Mouse (Mus musculus) layer of hippocampus, adult 2 months (tissue): Measurements from ENCODE around the gene Map2k5. TPM values are rescaled to one million over a fixed set of nuclear protein-coding genes. Genes with fewer than 3 reads are reported as not detected.

ENCODE experiments used
- DNase-seq, 2 experiments: peaks; one replicate each; pipeline ENCODE4 v3.0.0; 2022; ENCODE audit warnings: low spot score in 2 of 2
- H3K27ac ChIP-seq: fragments of 200-600 bp; 2 replicates; pipeline ENCODE4 v1.8.1; 2022
- H3K4me3 ChIP-seq: fragments of 200-600 bp; 2 replicates; pipeline ENCODE4 v1.8.1; 2022; ENCODE audit warnings: mild to moderate bottlenecking
- CTCF ChIP-seq: fragments of 200-600 bp; conservative IDR thresholded peaks from 2 replicates; pipeline ENCODE4 v1.8.1; 2022; ENCODE audit warnings: antibody characterized with exemption, mild to moderate bottlenecking, moderate library complexity
- total RNA-seq, 2 experiments: library from RNA; stranded (reverse); gene quantifications; 2 replicates each; pipeline ENCODE4 v1.2.3; 2021

Gene Map2k5
- total RNA-seq, 2 experiments from 2014 or later = 33.2 to 36.1 TPM

DNA sequence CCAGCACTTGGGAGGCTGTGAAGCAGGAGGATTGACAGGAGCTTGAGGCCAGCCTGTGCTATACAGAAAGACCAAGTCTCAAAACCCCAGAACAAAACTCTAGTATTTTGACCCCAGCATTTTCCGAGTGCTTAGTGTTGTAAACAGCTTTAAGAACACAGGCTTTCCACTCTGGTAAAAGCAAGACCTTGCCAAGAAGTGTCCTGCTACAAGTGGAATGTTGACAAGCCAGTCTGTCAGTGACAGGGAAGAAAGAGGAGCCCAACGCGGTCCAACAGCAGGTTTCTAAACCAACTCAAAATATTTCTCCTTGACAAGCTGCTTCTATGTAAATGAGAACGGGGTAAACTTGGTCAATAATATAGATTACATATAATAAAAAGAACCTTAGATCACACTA is 148.6 kb downstream of the Map2k5 start:
- Histone ChIP-seq H3K27ac (no peak overlapping the region), H3K4me3 (no peak overlapping the region)
- no peak for TF ChIP-seq CTCF
- no peak for DNase-seq

DNA sequence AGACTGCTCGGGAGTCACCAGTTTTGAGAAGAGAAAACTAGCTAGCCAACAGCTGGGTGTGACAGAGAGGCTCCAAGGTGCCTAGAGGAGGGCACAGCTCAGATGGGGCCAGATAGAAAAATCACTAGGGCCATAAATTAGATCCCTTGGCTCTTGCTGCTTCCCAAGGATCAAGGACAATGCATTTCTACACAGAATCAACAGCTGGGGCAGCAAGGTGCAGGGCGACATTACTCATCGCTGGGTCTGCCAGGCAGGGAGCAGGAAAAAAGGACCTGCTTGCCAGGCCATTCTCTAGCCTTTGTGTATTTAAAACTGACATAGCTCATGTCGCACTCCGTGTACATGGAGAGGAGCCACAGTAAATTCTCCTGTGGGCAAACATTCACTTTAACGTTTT is 155.5 kb downstream of the Map2k5 start:
- no peak for DNase-seq
- no peak overlapping the region for H3K27ac ChIP-seq
- no peak overlapping the region for H3K4me3 ChIP-seq
- TF ChIP-seq CTCF = no peak

DNA sequence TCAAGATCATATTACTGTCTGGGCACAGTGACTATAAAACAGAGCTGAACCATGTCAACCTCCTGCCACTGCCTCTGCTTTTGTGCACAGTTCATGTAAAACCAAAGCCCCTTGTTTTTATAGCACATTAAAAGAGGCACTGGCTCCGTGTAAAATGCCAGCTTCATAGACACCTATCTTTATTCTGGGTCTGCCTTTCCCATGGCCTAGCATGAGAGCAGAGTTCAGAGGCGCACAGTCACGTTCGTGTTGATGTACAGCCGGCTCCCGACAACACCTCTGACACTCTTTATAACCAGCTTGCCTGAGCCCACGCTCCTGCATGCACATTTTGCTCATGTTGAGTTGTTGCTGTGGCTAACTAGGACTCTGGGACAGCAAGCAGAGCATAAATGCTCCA is 157.9 kb downstream of the Map2k5 start:
- no peak for TF ChIP-seq CTCF
- no peak for DNase-seq
- Histone ChIP-seq H3K27ac (no peak overlapping the region), H3K4me3 (no peak overlapping the region)

DNA sequence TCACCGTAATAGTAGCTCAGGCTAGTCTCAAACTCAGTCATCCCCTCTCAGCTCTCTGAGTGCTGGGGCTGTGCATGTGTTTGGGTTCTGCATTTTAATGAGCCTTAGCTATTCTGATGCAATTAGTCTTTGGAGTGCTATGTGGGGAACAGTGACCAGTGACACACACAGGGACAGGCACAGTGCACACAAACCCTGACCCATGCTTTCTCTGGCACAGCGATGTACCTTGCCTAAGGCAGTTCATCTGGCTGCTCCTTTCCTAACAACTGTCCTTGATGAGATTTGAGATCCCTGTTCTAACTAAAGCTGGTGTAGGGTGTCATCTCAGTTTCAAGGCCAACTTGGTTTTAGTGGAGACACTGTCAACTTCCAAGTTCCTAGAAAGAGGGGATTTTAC is 162.7 kb downstream of the Map2k5 start:
- no peak overlapping the region for H3K4me3 ChIP-seq
- no peak for DNase-seq
- H3K27ac ChIP-seq = no peak overlapping the region
- TF ChIP-seq CTCF = no peak

DNA sequence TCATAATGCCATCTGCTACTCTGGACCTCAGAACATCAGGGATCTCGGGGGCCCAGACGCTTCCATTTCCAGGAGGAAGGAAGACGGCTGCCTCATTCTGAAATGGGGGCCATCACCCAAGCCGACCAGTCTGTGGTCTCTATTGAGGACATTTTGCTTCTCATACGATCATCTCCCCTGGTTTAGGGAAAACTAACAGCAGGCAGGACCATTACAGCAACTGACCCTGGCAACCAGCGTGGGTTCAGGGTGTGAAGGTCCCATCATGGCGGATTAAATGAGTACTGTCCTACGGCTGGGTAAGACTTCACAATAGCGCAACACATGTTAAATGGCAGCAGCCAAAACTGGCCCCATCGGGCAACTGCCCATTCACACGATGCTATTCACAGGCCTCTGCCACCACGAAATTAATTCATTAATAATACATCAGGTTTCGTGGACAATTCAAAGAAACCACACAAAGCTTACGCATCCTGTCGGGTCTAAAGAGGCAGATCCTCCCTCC is 170.9 kb downstream of the Map2k5 start:
- Histone ChIP-seq H3K27ac (no peak overlapping the region), H3K4me3 (no peak overlapping the region)
- DNase-seq = no peak
- no peak for TF ChIP-seq CTCF

DNA sequence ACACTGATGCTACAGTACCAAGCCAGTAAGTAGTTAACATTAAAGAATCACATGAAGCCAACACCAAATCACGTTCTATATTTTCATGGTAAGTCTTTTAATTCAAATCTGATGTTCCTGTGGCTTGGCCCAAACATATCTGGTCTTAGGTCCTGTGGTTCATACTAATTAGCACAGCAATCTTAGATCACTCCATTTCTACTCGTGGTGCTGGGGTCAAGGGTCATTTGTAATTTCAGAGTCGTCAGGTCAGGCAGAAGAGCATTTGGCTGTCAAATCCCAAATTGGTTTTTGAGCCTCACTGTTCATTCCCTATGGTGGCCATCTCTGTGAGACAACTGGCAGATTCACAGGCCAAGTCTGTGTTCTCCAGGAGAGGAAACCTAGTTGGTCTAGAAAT is 174.2 kb downstream of the Map2k5 start:
- Histone ChIP-seq H3K27ac (no peak overlapping the region), H3K4me3 (no peak overlapping the region)
- DNase-seq = no peak
- TF ChIP-seq CTCF = no peak

DNA sequence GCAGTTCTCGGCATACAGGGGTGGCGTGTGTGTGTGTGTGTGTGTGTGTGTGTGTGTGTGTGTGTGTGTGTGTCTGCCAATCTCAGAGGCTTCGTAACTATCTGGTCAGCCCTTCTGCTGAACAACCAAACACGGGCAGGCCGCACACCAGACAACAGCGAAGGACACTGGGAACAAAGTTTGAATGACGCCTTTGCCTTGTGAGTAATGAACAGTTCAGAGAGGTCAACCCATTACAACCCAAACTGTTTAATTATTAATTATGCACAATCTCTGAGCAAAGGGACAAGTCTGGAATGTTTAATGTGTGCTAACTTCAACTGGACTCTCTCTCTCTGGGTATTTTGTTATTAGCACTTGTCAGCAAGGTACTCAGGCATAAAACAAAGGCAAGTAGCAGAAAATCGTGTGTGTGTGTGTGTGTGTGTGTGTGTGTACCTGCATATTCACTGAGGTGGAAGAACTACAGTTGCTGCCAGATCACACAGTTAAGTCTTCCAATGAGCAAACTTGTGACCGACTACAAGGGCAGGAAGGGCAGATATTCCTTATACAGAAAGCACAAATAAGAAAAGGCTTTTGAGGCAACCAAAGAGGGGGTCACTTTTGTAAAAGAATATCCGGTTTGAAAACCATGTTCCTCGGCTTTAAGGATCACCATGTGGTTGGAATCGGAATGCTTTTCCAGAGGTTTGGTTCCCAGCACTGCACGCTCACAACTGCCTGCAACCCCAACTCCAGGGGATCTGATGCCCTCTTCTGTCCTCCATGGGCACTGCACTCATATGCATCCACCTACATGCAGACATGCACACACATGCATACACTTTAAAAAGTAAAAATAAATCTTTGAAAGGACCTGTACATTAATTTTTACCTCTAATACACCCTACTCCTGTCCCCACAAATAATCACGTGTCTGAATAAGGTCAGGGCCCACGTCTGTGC is 176.1 kb downstream of the Map2k5 start:
- no peak for DNase-seq
- H3K27ac ChIP-seq = no peak overlapping the region
- H3K4me3 ChIP-seq = no peak overlapping the region
- TF ChIP-seq CTCF = peak; percentile 30

DNA sequence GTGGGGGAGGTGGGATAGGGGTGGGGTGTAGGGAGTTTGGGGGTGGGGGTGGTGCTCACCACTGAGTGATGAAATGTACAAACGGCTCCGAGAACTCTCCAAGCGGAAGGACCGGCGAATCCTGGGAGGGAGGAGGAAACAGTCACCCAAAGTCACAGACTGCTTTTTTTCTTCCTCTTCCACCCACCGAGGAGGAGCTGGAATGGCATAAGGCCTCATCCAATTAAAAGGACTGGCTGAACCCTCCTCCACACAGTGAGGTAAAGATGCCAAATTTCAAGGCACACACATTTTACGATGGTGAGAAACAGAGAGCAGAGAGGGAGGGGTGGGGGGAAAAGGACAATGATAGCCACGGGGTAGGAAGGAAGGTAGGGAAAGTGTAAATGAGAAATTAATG is 180.4 kb downstream of the Map2k5 start:
- Histone ChIP-seq H3K4me3 (peak overlapping the region; percentile 30), H3K27ac (no peak overlapping the region; the same call in 1 of the 2 replicates)
- peak; percentile 27 to 44 for DNase-seq
- no peak for TF ChIP-seq CTCF

DNA sequence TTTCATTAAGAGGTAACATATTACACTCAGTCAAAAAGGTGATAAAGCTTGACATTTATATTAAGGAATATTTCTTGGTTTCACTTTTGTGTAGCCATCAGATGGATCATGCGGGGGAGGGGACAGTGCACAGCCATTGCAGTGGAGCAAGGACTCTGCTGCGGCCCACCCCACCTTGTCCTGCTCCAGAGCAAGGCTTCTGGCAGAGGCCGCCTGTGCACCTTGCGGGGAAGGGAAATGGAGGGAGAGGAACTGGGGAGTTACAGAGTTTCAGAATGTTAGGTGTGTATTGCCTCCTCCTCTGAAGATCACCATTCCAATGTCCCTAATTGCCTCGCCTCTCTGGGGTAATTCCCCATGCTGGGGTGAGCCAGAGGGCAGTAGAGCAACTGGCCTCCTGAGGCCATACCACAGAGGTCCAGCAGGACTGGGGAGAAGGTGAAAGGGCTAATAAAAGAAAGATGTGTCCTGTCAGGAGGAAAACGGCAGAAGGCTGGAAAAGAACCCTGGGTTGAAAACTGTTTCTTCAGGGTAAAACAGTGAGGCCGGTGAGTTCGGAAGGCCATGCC is 181.5 kb downstream of the Map2k5 start:
- H3K27ac ChIP-seq = no peak overlapping the region
- DNase-seq = no peak
- TF ChIP-seq CTCF = no peak
- no peak overlapping the region for H3K4me3 ChIP-seq

DNA sequence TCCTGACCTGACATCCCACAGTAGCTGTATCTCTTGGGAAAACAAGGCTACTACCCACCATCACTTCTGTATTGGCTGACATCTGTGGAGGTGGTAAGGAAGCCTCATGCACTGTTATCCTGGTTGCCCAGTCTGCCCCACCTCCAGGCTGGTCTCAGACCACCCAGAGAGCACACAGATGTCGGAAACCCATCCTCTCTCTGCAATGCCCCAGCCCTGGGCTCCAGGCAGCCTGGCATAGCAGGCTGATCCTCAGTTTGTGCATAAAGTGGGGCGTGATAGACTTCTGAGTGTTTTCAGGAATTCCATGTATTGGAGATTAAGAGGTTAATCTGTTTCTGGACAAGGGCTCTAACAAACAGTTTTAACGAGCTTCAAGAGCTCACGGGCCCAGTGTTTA is 182.2 kb downstream of the Map2k5 start:
- no peak overlapping the region for H3K4me3 ChIP-seq
- no peak for DNase-seq
- TF ChIP-seq CTCF = no peak
- H3K27ac ChIP-seq = no peak overlapping the region

DNA sequence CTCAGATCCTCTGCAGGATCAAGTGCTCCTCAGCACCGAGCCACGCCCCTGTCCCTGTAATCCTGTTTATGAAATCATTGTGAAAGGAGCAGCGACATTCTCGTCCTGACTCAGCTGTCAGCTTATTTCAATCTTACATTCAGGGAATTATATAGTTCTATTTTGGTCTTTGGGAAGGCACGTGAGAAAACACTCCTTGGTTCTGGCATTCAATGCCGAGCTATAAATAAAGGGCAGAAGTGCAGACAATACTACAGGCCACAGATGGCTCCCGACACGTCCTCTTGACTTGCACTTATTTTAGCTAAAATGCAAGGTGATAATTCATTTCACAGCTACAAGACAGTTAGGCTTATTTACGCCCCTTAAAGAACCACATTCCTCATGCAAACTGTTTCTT is 182.9 kb downstream of the Map2k5 start:
- no peak for TF ChIP-seq CTCF
- Histone ChIP-seq H3K27ac (no peak overlapping the region), H3K4me3 (no peak overlapping the region)
- no peak for DNase-seq

DNA sequence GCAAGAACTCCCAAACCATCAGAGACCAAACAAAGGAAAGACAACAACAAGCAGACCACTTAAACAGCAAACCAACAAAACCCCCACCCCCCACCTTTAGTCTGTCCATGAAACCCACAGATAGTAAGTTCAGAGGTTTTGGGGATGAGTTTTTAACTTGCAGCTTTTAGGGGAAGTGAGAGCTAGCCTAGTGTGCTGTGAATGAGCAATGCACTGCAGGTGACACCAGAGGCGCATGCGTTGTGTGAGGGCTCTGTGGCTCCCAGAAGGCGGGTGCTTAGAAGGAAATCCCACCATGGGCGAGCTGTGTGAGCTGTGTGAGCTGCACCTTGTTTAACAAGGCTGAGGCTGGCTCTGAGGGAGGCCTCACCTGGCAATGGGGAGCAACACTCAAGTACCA is 184.9 kb downstream of the Map2k5 start:
- no peak for DNase-seq
- H3K27ac ChIP-seq = no peak overlapping the region
- H3K4me3 ChIP-seq = no peak overlapping the region
- no peak for TF ChIP-seq CTCF

DNA sequence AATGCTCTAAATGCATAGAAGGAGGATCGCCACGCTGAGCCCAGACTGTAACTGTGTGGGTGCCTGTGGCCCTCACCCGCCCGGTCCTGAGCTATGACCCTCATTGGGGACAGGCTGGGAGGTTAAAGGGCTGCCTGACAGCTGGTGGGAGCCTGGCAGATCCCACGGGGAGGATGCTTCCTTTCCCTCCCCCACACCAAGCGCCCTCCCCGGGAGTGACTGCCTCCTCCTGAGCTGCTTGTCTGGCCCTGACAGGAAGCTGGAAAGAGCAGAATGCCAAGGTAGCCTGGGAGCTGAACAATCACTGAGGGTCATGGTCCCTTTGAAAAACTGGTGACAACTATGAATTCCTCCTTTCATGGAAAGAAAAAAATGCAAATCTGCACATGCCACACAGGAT is 190.4 kb downstream of the Map2k5 start:
- no peak overlapping the region for H3K27ac ChIP-seq
- no peak for DNase-seq
- TF ChIP-seq CTCF = no peak
- no peak overlapping the region for H3K4me3 ChIP-seq

DNA sequence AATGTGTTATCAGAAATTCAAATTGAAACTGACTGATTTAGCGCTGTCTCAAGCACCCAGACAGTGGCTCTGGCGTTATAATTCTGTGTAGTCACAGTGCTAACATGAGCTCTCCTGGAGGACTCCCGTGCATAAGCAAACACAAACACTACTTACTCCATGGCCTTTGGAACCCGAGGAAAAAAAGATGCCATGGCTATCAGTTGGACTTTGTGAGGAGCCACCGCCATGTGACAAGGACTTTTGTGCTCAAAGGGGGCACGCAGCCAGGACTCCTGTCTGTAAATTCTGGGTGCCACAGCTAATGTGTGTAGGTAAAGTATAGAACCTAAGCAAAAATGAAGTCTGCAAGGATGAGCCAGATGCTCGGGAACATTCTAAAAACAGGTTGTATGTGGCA is 192.5 kb downstream of the Map2k5 start:
- Histone ChIP-seq H3K4me3 (no peak overlapping the region), H3K27ac (no peak overlapping the region)
- DNase-seq = no peak
- TF ChIP-seq CTCF = no peak
